Mouse (Mus musculus) kidney, adult 11 months (tissue): Measurements from ENCODE around the gene 1810009A15Rik.

Experiments
- DNase-seq: peaks from one replicate; pipeline ENCODE4 v3.0.0; 2022

Gene 1810009A15Rik

GRCm38 (mm10) chr19:8921741-8922140 lies 33.1 kb downstream of the 1810009A15Rik start:
- DNase-seq: no peak

- DNase-seq: no peak
Observed at GRCm38 (mm10) chr19:8926766-8927165, 38.1 kb downstream of the 1810009A15Rik start.

GRCm38 (mm10) chr19:8927891-8928525 lies 39.4 kb downstream of the 1810009A15Rik start:
- no peak for DNase-seq

- DNase-seq: no peak
Observed at GRCm38 (mm10) chr19:8928689-8929223, 40.1 kb downstream of the 1810009A15Rik start.

- peak; percentile 93 for DNase-seq
Observed at GRCm38 (mm10) chr19:8929224-8930088, 40.8 kb downstream of the 1810009A15Rik start, which contains the start of the genes Rom1 and Eml3. Gene Rom1 (minus strand): TSS chr19:8929356. Gene Eml3 (plus strand): TSS chr19:8929552.

- no peak for DNase-seq
Observed at GRCm38 (mm10) chr19:8930117-8930516, 41.5 kb downstream of the 1810009A15Rik start.

GRCm38 (mm10) chr19:8930771-8931170 lies 42.1 kb downstream of the 1810009A15Rik start:
- DNase-seq: no peak

GRCm38 (mm10) chr19:8936736-8937135 lies 48.1 kb downstream of the 1810009A15Rik start:
- no peak for DNase-seq
